Mouse (Mus musculus) liver, adult 2 months (tissue): Measurements from ENCODE around the gene Ddx42.

Experiments
- CTCF ChIP-seq: fragments of 200-500 bp; IDR thresholded peaks from 2 replicates; pipeline ENCODE4 v1.5.1; 2011; ENCODE audit warnings: low read depth, low read length, control low read depth
- POLR2A ChIP-seq: fragments of 200-500 bp; IDR thresholded peaks from 2 replicates; pipeline ENCODE4 v1.6.1; 2011; ENCODE audit warnings: low read length, control low read depth; ENCODE audit not compliant: insufficient read depth; ENCODE audit errors: extremely low read depth

- no peak for TF ChIP-seq POLR2A
- TF ChIP-seq CTCF: no peak
Measured at GRCm38 (mm10) chr11:106291861-106292260, 75.1 kb downstream of the Ddx42 start.
